Mouse (Mus musculus) midbrain, embryonic 14.5 days (tissue): ENCODE measurements at regions not wholly inside any gene's neighbourhood (a gene's known extent, or its start where the extent isn't known, plus 50 kb on each side); places are given as distances from the start of the nearest gene placed in this dataset.

Source experiments
- ATAC-seq: fragments of 200-750 bp; cut with Nextera tagmentation; 2 replicates; pipeline ENCODE4 v1.8.0; 2017; ENCODE audit warnings: moderate number of reproducible peaks, moderate library complexity; ENCODE audit not compliant: low FRiP score, low TSS enrichment
- DNase-seq: peaks from one replicate; pipeline ENCODE4 v3.0.0-alpha.2; 2015
- H3K27ac ChIP-seq: fragments of 300-500 bp; sonication (generic); replicated peaks from 2 replicates; pipeline ENCODE4 v1.5.1; 2014; ENCODE audit warnings: mild to moderate bottlenecking, low read depth, low read length, moderate library complexity
- H3K27me3 ChIP-seq: fragments of 300-500 bp; sonication (generic); 2 replicates; pipeline ENCODE4 v1.6.1; 2014; ENCODE audit warnings: low read length, control low read depth, mixed read lengths; ENCODE audit not compliant: control insufficient read depth, insufficient read depth
- H3K36me3 ChIP-seq: fragments of 300-500 bp; sonication (generic); 2 replicates; pipeline ENCODE4 v1.6.1; 2014; ENCODE audit warnings: low read length, control low read depth; ENCODE audit not compliant: control insufficient read depth, insufficient read depth
- H3K4me1 ChIP-seq: fragments of 300-500 bp; sonication (generic); 2 replicates; pipeline ENCODE4 v1.6.1; 2014; ENCODE audit warnings: mild to moderate bottlenecking, antibody characterized with exemption, low read length, control low read depth; ENCODE audit not compliant: control insufficient read depth, insufficient read depth
- H3K4me2 ChIP-seq: fragments of 300-500 bp; sonication (generic); 2 replicates; pipeline ENCODE4 v1.6.1; 2014; ENCODE audit warnings: mild to moderate bottlenecking, low read length, moderate library complexity
- H3K4me3 ChIP-seq: fragments of 300-500 bp; sonication (generic); replicated peaks from 2 replicates; pipeline ENCODE4 v1.5.1; 2014; ENCODE audit warnings: low read depth, low read length
- H3K9ac ChIP-seq: fragments of 300-500 bp; sonication (generic); replicated peaks from 2 replicates; pipeline ENCODE4 v1.6.1; 2014; ENCODE audit warnings: mild to moderate bottlenecking, low read length, moderate library complexity
- H3K9me3 ChIP-seq: fragments of 300-500 bp; sonication (generic); 2 replicates; pipeline ENCODE4 v1.6.1; 2016; ENCODE audit warnings: low read length, control low read depth, mixed read lengths; ENCODE audit not compliant: control insufficient read depth
- WGBS: fragments of 180-500 bp; shearing (Covaris S2); extraction: QIAGEN DNeasy Blood & Tissue Kit; methylation state at CpG from one replicate; pipeline ENCODE4 v1.1.7; 2014; 5-methylcytosine and 5-hydroxymethylcytosine counted together

DNA sequence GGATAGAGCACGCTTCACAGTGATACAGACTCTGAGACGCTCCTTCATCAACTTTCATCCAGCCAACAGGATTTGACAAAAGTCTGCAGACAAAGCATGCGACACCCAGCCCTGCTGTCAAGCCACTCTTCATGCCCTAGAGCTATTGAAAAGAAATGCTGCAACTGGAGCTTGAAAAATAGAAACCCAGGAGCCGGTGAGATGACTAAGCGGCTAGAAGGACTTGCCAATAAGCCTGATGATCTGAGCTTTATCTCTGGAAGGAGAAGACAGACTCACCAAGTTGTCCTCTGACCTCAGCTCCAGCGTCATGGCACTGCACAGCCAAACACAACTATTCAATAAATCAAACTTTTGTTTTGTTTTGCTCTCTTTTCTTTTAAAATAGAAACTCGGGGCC is 54.0 kb upstream of the Spred2 start:
- DNase-seq = no peak
- H3K27ac ChIP-seq = no peak overlapping the region
- H3K9ac ChIP-seq = no peak overlapping the region
- no peak overlapping the region for H3K4me2 ChIP-seq
- no peaks in the 10 kb centered on the region for H3K9me3 ChIP-seq
- H3K4me3 ChIP-seq = no peak overlapping the region
- no peaks in the 10 kb centered on the region for H3K36me3 ChIP-seq
- ATAC-seq = no peak
- no peaks in the 10 kb centered on the region for H3K27me3 ChIP-seq
- 68% methylated on average over 7 of the region's 7 CpGs for WGBS
- H3K4me1 ChIP-seq = no peaks in the 10 kb centered on the region

DNA sequence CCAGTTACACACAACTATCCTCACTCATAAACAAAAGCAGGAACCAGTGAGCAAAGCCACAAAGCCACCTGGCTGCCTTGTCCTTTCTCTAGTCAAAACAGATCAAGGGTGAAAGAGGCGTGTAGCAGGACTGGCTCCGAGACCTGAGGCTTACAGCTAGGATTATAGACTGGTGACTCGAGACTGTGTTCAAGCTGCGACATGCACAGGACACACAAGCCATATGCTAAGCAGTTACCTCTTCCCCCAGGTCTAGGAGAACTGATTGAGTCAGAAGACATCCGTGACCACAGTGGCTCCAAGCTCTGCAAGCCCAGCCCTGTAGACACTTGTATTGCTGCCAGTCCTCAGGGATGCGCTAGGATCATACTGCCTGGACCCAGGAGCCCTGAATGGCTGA is 50.4 kb upstream of the Spred2 start:
- no peak overlapping the region for H3K9ac ChIP-seq
- no peak overlapping the region for H3K4me2 ChIP-seq
- no peaks in the 10 kb centered on the region for H3K36me3 ChIP-seq
- no peak for ATAC-seq
- DNase-seq = no peak
- no peaks in the 10 kb centered on the region for H3K4me1 ChIP-seq
- H3K9me3 ChIP-seq = no peaks in the 10 kb centered on the region
- 88% methylated on average over 6 of the region's 6 CpGs for WGBS
- no peak overlapping the region for H3K4me3 ChIP-seq
- H3K27me3 ChIP-seq = no peaks in the 10 kb centered on the region
- no peak overlapping the region for H3K27ac ChIP-seq
